Mouse (Mus musculus): ENCODE measurements around the gene Spock1. TPM values are rescaled to one million over a fixed set of nuclear protein-coding genes. Genes with fewer than 3 reads are reported as not detected.

Spock1 gene
- 104 and 118 TPM in 2 replicates for polyA plus RNA-seq (2014; fragmentation: Nextera tagmentation; extraction: Ambion mirVana)

DNA sequence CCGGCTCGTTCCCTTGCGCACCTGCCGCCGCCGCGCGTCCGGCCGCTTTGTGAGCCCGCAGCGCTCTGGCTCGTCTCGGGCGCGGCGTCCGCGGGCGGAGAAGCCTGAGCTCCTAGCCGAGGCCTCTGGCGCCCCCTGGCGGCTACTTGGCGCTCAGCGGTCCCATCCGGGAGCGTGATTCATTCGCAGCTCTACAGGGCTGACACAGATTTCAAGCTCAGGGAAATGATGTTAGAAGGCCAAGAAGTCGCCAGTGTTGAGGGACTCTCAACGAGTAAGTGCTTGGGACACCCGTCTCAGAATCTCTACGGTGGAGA lies at the start of gene Spock1:
Gene Spock1 (minus strand): TSS at position 67 of the 317 bp plus-strand sequence.
- peak within 1 kb of the TSS; percentile 65 for H3K4me3 ChIP-seq (replicated peaks; ENCODE audit: low read length)
- H3K4me2 ChIP-seq (replicated peaks): peak within 1 kb of the TSS; percentile 69
- peaks cover 17% of the 10 kb centered on the region; the same call in 1 of the 2 replicates for H3K4me1 ChIP-seq (replicated peaks; ENCODE audit: control insufficient read depth, insufficient read depth, low read length)
- peak within 1 kb of the TSS; percentile 80 for H3K9ac ChIP-seq
- peak; percentile 82 for ATAC-seq (ENCODE audit: low FRiP score)
- peak; percentile 99 for DNase-seq (ENCODE audit: low spot score)
- under 1% methylated on average over 26 of the region's 32 CpGs for WGBS
- H3K27me3 ChIP-seq (ENCODE audit: control insufficient read depth, insufficient read depth, low read length): no peaks in the 10 kb centered on the region
- no peaks in the 10 kb centered on the region; the same call in 1 of the 2 replicates for H3K9me3 ChIP-seq (ENCODE audit: control insufficient read depth, low read length)
- H3K27ac ChIP-seq: peak within 1 kb of the TSS; percentile 65; the same call in 1 of the 2 replicates
- no peaks in the 10 kb centered on the region for H3K36me3 ChIP-seq (replicated peaks; ENCODE audit: control insufficient read depth, insufficient read depth)

DNA sequence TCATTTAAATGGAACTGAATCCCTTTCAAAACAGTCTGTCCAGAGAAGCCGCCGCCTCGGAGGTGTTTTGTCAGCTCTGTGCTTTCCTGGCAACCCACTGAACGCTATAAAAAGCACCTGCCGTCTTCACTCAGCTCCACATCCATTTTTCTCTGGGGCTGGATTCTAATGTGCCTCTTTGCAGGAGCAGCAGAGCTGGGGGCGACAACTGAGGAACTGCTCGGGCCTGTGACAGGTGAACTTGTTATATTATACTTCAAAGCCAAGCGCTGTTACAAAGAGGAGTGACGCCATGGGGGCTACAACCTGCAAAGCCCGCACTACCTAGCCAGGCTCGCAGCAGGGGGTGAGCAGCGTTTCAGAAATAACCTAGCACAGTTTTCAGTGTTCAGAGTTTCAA lies 42.0 kb upstream of the Spock1 start:
- no peak overlapping the region for H3K27ac ChIP-seq
- H3K4me3 ChIP-seq (replicated peaks; ENCODE audit: low read length): no peak overlapping the region
- no peak overlapping the region for H3K4me2 ChIP-seq (replicated peaks)
- H3K36me3 ChIP-seq (replicated peaks; ENCODE audit: control insufficient read depth, insufficient read depth): no peaks in the 10 kb centered on the region
- H3K9me3 ChIP-seq (ENCODE audit: control insufficient read depth, low read length): no peaks in the 10 kb centered on the region
- no peak overlapping the region for H3K9ac ChIP-seq
- no peaks in the 10 kb centered on the region for H3K4me1 ChIP-seq (replicated peaks; ENCODE audit: control insufficient read depth, insufficient read depth, low read length)
- ATAC-seq (ENCODE audit: low FRiP score) (no peak), DNase-seq (ENCODE audit: low spot score) (no peak)
- 83% methylated on average over 12 of the region's 12 CpGs for WGBS
- 0 out of 2 replicates have a peak, but pooled peaks cover 5% of the 10 kb centered on the region for H3K27me3 ChIP-seq (ENCODE audit: control insufficient read depth, insufficient read depth, low read length)

DNA sequence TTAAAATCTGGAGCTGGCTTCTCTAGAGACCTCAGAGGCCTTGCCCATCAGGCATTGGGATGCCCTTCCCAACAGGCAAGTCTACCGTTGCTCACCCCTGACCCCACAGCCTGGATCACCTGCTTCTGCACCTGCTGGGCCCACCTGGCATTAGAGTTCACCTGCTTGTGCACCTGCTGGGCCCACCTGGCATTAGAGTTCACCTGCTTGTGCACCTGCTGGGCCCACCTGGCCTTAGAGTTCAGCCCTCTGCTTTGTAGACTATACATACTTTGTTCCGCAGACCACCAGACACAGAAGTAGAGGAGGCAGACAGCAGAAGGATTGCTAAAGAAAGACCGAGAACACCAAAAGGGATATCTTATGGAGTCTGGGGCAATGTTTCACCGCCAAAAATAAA lies 41.4 kb upstream of the Spock1 start:
- ATAC-seq (ENCODE audit: low FRiP score) (no peak), DNase-seq (ENCODE audit: low spot score) (no peak)
- H3K27ac ChIP-seq: no peak overlapping the region
- 96% methylated on average over 4 of the region's 4 CpGs for WGBS
- H3K9me3 ChIP-seq (ENCODE audit: control insufficient read depth, low read length): no peaks in the 10 kb centered on the region
- 0 out of 2 replicates have a peak, but pooled peaks cover 5% of the 10 kb centered on the region for H3K27me3 ChIP-seq (ENCODE audit: control insufficient read depth, insufficient read depth, low read length)
- no peaks in the 10 kb centered on the region for H3K4me1 ChIP-seq (replicated peaks; ENCODE audit: control insufficient read depth, insufficient read depth, low read length)
- no peaks in the 10 kb centered on the region for H3K36me3 ChIP-seq (replicated peaks; ENCODE audit: control insufficient read depth, insufficient read depth)
- no peak overlapping the region for H3K4me2 ChIP-seq (replicated peaks)
- H3K9ac ChIP-seq: no peak overlapping the region
- no peak overlapping the region for H3K4me3 ChIP-seq (replicated peaks; ENCODE audit: low read length)

DNA sequence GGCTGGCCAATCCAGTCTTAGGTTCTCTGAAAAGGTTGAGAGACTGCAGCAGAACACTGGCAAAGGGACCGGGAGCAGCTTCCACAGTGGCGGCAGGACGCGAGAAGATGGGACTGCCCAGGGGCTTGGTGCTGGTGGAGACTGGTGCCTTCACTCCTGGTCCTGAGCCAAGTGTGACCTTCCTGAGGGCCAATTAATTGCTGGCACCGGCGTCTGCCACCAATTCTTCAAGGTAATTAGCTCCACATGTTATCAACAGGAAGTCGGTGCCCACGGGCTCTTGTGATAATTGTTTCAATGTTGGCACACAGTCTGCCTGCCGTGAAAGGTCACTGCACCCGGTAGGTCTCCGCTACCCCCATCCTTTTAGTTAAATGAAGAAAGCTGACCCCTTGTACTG lies 37.1 kb upstream of the Spock1 start:
- WGBS: 39% methylated on average over 11 of the region's 11 CpGs
- no peak; the same call in 1 of the 2 replicates for ATAC-seq (ENCODE audit: low FRiP score)
- peak; percentile 52 for DNase-seq (ENCODE audit: low spot score)
- Histone ChIP-seq H3K36me3 (replicated peaks; ENCODE audit: control insufficient read depth, insufficient read depth) (no peaks in the 10 kb centered on the region), H3K4me1 (replicated peaks; ENCODE audit: control insufficient read depth, insufficient read depth, low read length) (no peaks in the 10 kb centered on the region), H3K4me2 (replicated peaks) (no peak overlapping the region), H3K4me3 (replicated peaks; ENCODE audit: low read length) (no peak overlapping the region), H3K9ac (no peak overlapping the region), H3K9me3 (ENCODE audit: control insufficient read depth, low read length) (no peaks in the 10 kb centered on the region), H3K27me3 (ENCODE audit: control insufficient read depth, insufficient read depth, low read length) (0 out of 2 replicates have a peak, but pooled peaks cover 8% of the 10 kb centered on the region), H3K27ac (no peak overlapping the region)

DNA sequence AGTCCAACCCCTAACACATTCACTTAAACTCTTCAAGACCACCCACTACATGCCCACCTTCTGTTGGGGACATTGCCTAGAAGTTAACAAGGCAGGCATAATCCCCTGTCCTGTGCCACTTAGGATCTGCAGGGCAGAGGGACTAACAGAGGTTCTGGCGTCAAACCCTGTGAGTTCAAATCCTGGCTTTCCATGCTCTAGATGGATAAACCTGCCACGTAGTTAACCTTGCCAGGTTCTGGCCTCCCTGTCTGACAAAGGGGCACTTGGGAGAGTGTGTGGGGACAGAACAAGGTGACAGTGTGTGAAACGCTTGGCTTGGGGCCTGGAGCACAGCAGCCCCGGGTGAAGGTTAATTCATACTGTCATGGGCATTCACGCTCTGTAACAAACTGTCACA lies 36.3 kb upstream of the Spock1 start:
- Histone ChIP-seq H3K27ac (no peak overlapping the region), H3K27me3 (ENCODE audit: control insufficient read depth, insufficient read depth, low read length) (0 out of 2 replicates have a peak, but pooled peaks cover 8% of the 10 kb centered on the region), H3K9me3 (ENCODE audit: control insufficient read depth, low read length) (no peaks in the 10 kb centered on the region), H3K4me3 (replicated peaks; ENCODE audit: low read length) (no peak overlapping the region), H3K4me2 (replicated peaks) (no peak overlapping the region), H3K4me1 (replicated peaks; ENCODE audit: control insufficient read depth, insufficient read depth, low read length) (no peaks in the 10 kb centered on the region), H3K9ac (no peak overlapping the region), H3K36me3 (replicated peaks; ENCODE audit: control insufficient read depth, insufficient read depth) (no peaks in the 10 kb centered on the region)
- WGBS: 59% methylated on average over 5 of the region's 5 CpGs
- ATAC-seq (ENCODE audit: low FRiP score): no peak
- DNase-seq (ENCODE audit: low spot score): no peak

DNA sequence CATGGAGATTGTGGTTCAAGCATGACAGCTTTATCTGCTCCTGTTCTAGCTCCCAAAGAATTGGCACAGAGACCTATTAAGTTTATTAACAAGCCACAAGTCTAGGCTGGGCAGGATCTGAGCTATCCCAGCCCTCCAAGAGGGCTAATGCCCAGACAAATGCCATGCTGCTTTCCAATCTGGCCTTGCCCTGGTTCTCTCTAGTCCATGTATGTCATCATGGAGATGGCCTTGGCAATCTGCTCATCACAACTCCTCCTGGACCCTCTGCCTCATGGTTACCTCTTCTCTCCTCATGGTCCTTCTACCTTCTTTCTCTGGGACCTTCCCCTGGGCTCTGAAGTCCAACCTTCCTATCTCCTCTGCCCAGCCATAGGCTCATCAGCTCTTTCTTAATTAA lies 35.8 kb upstream of the Spock1 start:
- Histone ChIP-seq H3K9ac (no peak overlapping the region), H3K9me3 (ENCODE audit: control insufficient read depth, low read length) (no peaks in the 10 kb centered on the region), H3K4me3 (replicated peaks; ENCODE audit: low read length) (no peak overlapping the region), H3K4me2 (replicated peaks) (no peak overlapping the region), H3K36me3 (replicated peaks; ENCODE audit: control insufficient read depth, insufficient read depth) (no peaks in the 10 kb centered on the region), H3K4me1 (replicated peaks; ENCODE audit: control insufficient read depth, insufficient read depth, low read length) (no peaks in the 10 kb centered on the region), H3K27me3 (ENCODE audit: control insufficient read depth, insufficient read depth, low read length) (0 out of 2 replicates have a peak, but pooled peaks cover 8% of the 10 kb centered on the region), H3K27ac (no peak overlapping the region)
- no peak for DNase-seq (ENCODE audit: low spot score)
- no peak for ATAC-seq (ENCODE audit: low FRiP score)

DNA sequence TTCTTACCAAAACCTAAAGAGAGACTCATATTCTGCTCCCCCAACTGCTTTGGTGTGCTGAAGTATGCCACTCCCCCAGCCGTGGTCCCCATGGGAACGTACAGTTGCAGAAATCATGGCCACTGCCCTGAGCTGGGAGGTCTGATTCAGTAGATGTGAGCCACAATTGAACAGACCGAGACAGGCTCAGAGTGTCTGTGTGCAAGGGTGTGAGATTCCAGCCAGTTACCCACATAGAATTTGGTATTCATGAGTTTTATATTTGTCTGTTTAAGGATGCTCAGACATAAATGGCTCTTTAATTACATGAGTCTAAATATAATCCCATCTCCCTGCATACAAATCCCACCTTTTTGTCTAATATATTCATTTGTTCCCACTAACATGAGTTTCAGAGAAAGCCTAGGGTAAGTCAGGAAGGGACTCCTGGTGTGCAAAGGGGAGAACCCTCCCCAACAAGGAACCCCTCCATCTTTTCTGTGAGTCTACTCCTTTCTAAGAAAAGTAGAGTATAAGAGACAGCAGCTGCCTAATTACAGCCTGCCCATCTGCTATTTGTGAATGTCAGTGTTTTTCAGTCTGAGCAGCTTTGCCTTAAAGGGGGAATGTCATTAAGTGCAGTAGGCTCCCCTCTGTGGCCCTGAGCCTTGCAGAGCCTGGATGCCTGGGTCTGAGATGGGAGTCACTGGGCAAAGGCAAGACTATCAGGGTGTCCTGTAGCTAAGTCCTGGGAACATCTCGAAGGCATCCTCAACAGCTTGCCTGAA lies 29.5 kb upstream of the Spock1 start:
- DNase-seq (ENCODE audit: low spot score) (no peak), ATAC-seq (ENCODE audit: low FRiP score) (no peak)
- Histone ChIP-seq H3K4me3 (replicated peaks; ENCODE audit: low read length) (no peak overlapping the region), H3K27ac (no peak overlapping the region; the same call in 1 of the 2 replicates), H3K36me3 (replicated peaks; ENCODE audit: control insufficient read depth, insufficient read depth) (no peaks in the 10 kb centered on the region), H3K27me3 (ENCODE audit: control insufficient read depth, insufficient read depth, low read length) (no peaks in the 10 kb centered on the region), H3K4me2 (replicated peaks) (no peak overlapping the region), H3K9ac (no peak overlapping the region), H3K9me3 (ENCODE audit: control insufficient read depth, low read length) (no peaks in the 10 kb centered on the region), H3K4me1 (replicated peaks; ENCODE audit: control insufficient read depth, insufficient read depth, low read length) (no peaks in the 10 kb centered on the region)
- 79% methylated on average over 4 of the region's 4 CpGs for WGBS

DNA sequence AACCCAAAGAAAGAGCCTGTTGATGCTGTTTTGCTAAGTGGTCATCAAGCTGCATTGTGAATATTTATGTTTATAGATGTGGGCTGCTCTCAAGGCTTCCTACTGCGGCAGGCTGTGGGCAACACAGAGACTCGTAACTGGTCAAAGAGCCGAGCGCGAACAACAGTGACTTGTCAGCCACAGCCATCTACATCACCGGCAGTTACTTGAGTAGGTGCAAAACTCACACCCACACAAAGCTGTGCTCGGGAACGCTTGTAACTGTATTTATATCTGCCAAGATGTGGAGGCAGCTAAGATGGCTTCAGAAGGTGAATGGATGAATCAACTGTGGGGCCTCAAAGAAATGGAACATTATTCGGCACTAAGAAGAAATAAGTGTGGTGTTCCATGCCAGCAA lies 23.9 kb upstream of the Spock1 start:
- Histone ChIP-seq H3K9me3 (ENCODE audit: control insufficient read depth, low read length) (no peaks in the 10 kb centered on the region), H3K4me1 (replicated peaks; ENCODE audit: control insufficient read depth, insufficient read depth, low read length) (no peaks in the 10 kb centered on the region; the same call in none of the 2 replicates), H3K36me3 (replicated peaks; ENCODE audit: control insufficient read depth, insufficient read depth) (no peaks in the 10 kb centered on the region), H3K4me3 (replicated peaks; ENCODE audit: low read length) (no peak overlapping the region), H3K9ac (no peak overlapping the region), H3K4me2 (replicated peaks) (no peak overlapping the region), H3K27me3 (ENCODE audit: control insufficient read depth, insufficient read depth, low read length) (no peaks in the 10 kb centered on the region), H3K27ac (no peak overlapping the region)
- WGBS: 86% methylated on average over 9 of the region's 9 CpGs
- no peak for ATAC-seq (ENCODE audit: low FRiP score)
- DNase-seq (ENCODE audit: low spot score): no peak

DNA sequence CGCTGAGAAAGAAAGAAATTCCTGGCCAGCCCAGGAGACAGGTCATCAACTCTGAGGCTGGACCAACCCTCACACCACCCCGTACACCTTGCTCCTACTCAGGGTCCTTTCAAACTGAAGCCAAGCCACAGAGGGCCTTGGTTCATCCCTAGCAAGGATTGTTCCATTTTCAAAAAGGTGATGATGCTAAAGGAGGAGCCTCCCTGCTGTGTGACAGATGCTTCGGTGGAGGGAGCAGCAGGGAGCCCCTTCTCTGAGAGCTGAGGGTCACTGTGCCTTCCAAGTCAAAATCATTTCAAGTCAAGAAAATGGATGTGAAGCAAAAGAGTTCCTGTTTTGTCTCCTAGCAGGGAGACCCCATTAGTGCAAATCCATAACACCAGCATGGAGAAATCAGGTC lies 23.2 kb upstream of the Spock1 start:
- Histone ChIP-seq H3K27ac (no peak overlapping the region), H3K9ac (no peak overlapping the region), H3K36me3 (replicated peaks; ENCODE audit: control insufficient read depth, insufficient read depth) (no peaks in the 10 kb centered on the region), H3K27me3 (ENCODE audit: control insufficient read depth, insufficient read depth, low read length) (no peaks in the 10 kb centered on the region), H3K9me3 (ENCODE audit: control insufficient read depth, low read length) (no peaks in the 10 kb centered on the region), H3K4me2 (replicated peaks) (no peak overlapping the region), H3K4me3 (replicated peaks; ENCODE audit: low read length) (no peak overlapping the region), H3K4me1 (replicated peaks; ENCODE audit: control insufficient read depth, insufficient read depth, low read length) (no peaks in the 10 kb centered on the region; the same call in none of the 2 replicates)
- ATAC-seq (ENCODE audit: low FRiP score): no peak
- 22% methylated on average over 3 of the region's 3 CpGs for WGBS
- no peak for DNase-seq (ENCODE audit: low spot score)
